Mouse (Mus musculus) forebrain, embryonic 15.5 days (tissue): ENCODE measurements around the gene Fgf22. TPM values are rescaled to one million over a fixed set of nuclear protein-coding genes. Genes with fewer than 3 reads are reported as not detected.

ENCODE experiments used
- ATAC-seq: fragments of 200-750 bp; cut with Nextera tagmentation; replicated peaks from 2 replicates; pipeline ENCODE4 v1.8.0; 2017; ENCODE audit warnings: mild to moderate bottlenecking, moderate TSS enrichment, moderate library complexity
- H3K27ac ChIP-seq: fragments of 300-500 bp; sonication (generic); replicated peaks from 2 replicates; pipeline ENCODE4 v1.5.1; 2015; ENCODE audit warnings: mild to moderate bottlenecking, inconsistent platforms
- H3K27me3 ChIP-seq: fragments of 300-500 bp; sonication (generic); 2 replicates; pipeline ENCODE4 v1.6.1; 2015; ENCODE audit warnings: inconsistent platforms
- H3K36me3 ChIP-seq: fragments of 300-500 bp; sonication (generic); 2 replicates; pipeline ENCODE4 v1.6.1; 2015; ENCODE audit warnings: mild to moderate bottlenecking, inconsistent platforms
- H3K4me1 ChIP-seq: fragments of 300-500 bp; sonication (generic); 2 replicates; pipeline ENCODE4 v1.6.1; 2015; ENCODE audit warnings: inconsistent platforms
- H3K4me2 ChIP-seq: fragments of 300-500 bp; sonication (generic); replicated peaks from 2 replicates; pipeline ENCODE4 v1.6.1; 2015; ENCODE audit warnings: mild to moderate bottlenecking, inconsistent platforms
- H3K4me3 ChIP-seq: fragments of 300-500 bp; sonication (generic); 2 replicates; pipeline ENCODE4 v1.5.1; 2015; ENCODE audit warnings: mild to moderate bottlenecking, inconsistent platforms
- H3K9ac ChIP-seq: fragments of 300-500 bp; sonication (generic); replicated peaks from 2 replicates; pipeline ENCODE4 v1.6.1; 2015; ENCODE audit warnings: mild to moderate bottlenecking, inconsistent platforms
- H3K9me3 ChIP-seq: fragments of 300-500 bp; sonication (generic); 2 replicates; pipeline ENCODE4 v1.6.1; 2016; ENCODE audit warnings: inconsistent platforms
- WGBS: fragments of 180-500 bp; shearing (Covaris S2); methylation state at CpG from one replicate; pipeline ENCODE4 v1.1.7; 2015; ENCODE audit warnings: mixed read lengths; 5-methylcytosine and 5-hydroxymethylcytosine counted together
- polyA plus RNA-seq: library from polyadenylated mRNA; unstranded; fragments of >200 nt; fragmentation: Nextera tagmentation; extraction: Ambion mirVana; gene quantifications from 2 replicates; pipeline ENCODE4 v1.2.1, GENCODE M21; 2015

The Fgf22 gene
- polyA plus RNA-seq, 1 experiment from 2014 or later: 0.69 TPM

- Histone ChIP-seq H3K27ac (no peak overlapping the region), H3K9ac (no peak overlapping the region), H3K36me3 (no peaks in the 10 kb centered on the region), H3K4me2 (no peak overlapping the region), H3K4me1 (peaks cover 13% of the 10 kb centered on the region), H3K27me3 (peaks cover 22% of the 10 kb centered on the region; the same call in 1 of the 2 replicates), H3K9me3 (no peaks in the 10 kb centered on the region), H3K4me3 (no peak overlapping the region)
- no peak for ATAC-seq
- 39% methylated on average over 27 of the region's 27 CpGs for WGBS
Measured at GRCm38 (mm10) chr10:79783920-79784800, 29.3 kb downstream of the Fgf22 start.

GRCm38 (mm10) chr10:79788386-79789158 is 33.7 kb downstream of the Fgf22 start:
- Histone ChIP-seq H3K36me3 (no peaks in the 10 kb centered on the region), H3K4me2 (no peak overlapping the region), H3K4me3 (no peak overlapping the region), H3K27me3 (0 out of 2 replicates have a peak, but pooled peaks cover 6% of the 10 kb centered on the region), H3K27ac (no peak overlapping the region), H3K9ac (no peak overlapping the region), H3K4me1 (peaks cover 5% of the 10 kb centered on the region; the same call in 1 of the 2 replicates), H3K9me3 (no peaks in the 10 kb centered on the region)
- WGBS: 36% methylated on average over 7 of the region's 7 CpGs
- no peak for ATAC-seq

DNA sequence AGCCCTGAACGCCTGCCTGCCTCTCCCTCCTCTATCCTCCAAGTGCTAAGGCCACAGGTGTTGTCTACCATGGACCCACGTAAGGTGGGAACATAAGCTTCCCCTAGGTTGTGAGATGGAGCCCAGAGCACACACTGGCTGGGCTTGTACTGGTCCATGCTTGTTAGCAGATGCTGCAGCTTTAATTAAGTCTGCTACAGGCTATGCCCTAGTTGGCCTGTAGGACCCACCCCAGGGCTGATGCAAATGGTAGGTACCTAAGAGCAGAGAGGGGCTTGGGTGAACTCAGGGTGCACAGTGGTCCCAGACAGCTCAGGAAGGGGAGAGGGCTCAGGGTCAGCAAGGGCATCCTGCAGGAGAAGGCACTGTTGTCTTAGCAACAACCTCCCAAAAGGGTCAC is 34.7 kb downstream of the Fgf22 start:
- H3K4me3 ChIP-seq: no peak overlapping the region
- no peak for ATAC-seq
- H3K27ac ChIP-seq: no peak overlapping the region
- H3K9me3 ChIP-seq: no peaks in the 10 kb centered on the region
- no peaks in the 10 kb centered on the region for H3K36me3 ChIP-seq
- H3K4me2 ChIP-seq: no peak overlapping the region
- peaks cover 8% of the 10 kb centered on the region for H3K4me1 ChIP-seq
- 46% methylated on average over 2 of the region's 2 CpGs for WGBS
- H3K9ac ChIP-seq: no peak overlapping the region
- 0 out of 2 replicates have a peak, but pooled peaks cover 2% of the 10 kb centered on the region for H3K27me3 ChIP-seq

DNA sequence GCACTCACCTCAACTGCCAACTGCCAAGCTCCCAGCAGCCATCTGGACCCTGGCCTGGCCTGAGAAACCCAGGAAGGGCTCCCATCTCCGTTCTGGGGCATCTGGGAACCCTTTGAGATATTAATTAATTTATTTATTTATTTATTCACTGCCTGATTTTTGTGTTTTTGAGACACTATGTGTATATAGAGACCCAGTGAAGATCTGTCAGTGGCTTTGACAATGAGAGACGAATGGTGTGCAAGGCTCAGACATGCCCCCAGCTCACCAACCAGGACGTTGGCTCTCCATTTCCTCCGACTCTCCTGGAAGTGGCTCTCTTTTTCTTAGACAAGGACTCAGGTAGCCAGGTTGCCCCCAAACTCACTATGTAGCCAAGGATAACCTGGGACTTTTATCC is 36.0 kb downstream of the Fgf22 start, which contains the start of gene Prss57:
Prss57 (minus strand) TSS at position 101 of the 400 bp plus-strand sequence.
- Histone ChIP-seq H3K36me3 (no peaks in the 10 kb centered on the region), H3K4me1 (peaks cover 20% of the 10 kb centered on the region), H3K27me3 (no peaks in the 10 kb centered on the region), H3K4me3 (no peak within 1 kb of the TSS), H3K4me2 (no peak within 1 kb of the TSS), H3K27ac (no peak within 1 kb of the TSS), H3K9me3 (no peaks in the 10 kb centered on the region), H3K9ac (no peak within 1 kb of the TSS)
- ATAC-seq: no peak
- WGBS: 78% methylated on average over 4 of the region's 4 CpGs

DNA sequence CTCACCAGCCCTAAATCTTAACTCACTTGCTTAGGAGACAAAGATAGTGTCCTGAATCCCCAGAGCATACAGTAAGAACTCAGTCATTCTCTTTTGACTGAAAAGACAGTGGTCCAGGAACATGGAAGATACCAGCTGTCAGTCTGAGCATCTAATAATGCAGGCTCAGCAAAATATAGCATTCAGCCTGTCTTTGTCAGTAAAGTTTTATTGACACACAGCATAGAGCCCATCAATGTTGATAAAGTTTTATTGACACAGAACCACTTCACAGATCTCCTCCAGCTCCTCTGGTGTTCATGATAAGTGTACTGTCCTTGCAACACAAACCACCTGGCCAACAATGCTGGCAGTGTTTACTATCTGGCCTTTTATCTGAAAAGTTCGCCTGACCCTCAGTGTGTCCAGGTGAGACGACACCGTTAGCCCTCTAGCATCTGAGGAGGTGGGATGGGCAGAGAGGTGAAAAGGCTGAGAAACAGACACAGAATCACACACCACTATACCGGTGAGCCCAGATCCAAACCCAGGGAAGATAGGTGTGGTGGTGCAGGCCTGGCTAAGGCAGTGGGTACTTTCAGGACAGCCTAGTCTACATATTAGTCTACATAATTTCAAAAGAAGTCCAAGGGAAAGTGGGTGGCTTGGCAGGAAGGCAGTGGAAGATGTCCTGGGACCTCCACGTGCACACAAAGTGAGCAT is 37.6 kb downstream of the Fgf22 start:
- WGBS: 88% methylated on average over 5 of the region's 5 CpGs
- no peak overlapping the region; the same call in 1 of the 2 replicates for H3K4me3 ChIP-seq
- H3K27ac ChIP-seq: 0 out of 2 replicates have a peak overlapping the region, but pooled peaks have one; percentile 95
- no peaks in the 10 kb centered on the region for H3K9me3 ChIP-seq
- ATAC-seq: no peak
- H3K4me1 ChIP-seq: peaks cover 36% of the 10 kb centered on the region
- H3K9ac ChIP-seq: no peak overlapping the region
- no peaks in the 10 kb centered on the region for H3K27me3 ChIP-seq
- H3K36me3 ChIP-seq: no peaks in the 10 kb centered on the region
- no peak overlapping the region for H3K4me2 ChIP-seq

- peak within 1 kb of the TSS; percentile 81 for H3K4me2 ChIP-seq
- ATAC-seq: peak; percentile 70
- H3K9ac ChIP-seq: peak within 1 kb of the TSS; percentile 99
- no peaks in the 10 kb centered on the region for H3K27me3 ChIP-seq
- peak within 1 kb of the TSS; percentile 95 for H3K27ac ChIP-seq
- no peaks in the 10 kb centered on the region for H3K36me3 ChIP-seq
- H3K9me3 ChIP-seq: no peaks in the 10 kb centered on the region
- WGBS: 8% methylated on average over 37 of the region's 51 CpGs
- H3K4me1 ChIP-seq: peaks cover 43% of the 10 kb centered on the region
- peak within 1 kb of the TSS; percentile 91 for H3K4me3 ChIP-seq
Measured at GRCm38 (mm10) chr10:79793051-79793737, 38.3 kb downstream of the Fgf22 start, which contains the start of gene Palm. TSS of gene Palm (plus strand) at chr10:79793572.

DNA sequence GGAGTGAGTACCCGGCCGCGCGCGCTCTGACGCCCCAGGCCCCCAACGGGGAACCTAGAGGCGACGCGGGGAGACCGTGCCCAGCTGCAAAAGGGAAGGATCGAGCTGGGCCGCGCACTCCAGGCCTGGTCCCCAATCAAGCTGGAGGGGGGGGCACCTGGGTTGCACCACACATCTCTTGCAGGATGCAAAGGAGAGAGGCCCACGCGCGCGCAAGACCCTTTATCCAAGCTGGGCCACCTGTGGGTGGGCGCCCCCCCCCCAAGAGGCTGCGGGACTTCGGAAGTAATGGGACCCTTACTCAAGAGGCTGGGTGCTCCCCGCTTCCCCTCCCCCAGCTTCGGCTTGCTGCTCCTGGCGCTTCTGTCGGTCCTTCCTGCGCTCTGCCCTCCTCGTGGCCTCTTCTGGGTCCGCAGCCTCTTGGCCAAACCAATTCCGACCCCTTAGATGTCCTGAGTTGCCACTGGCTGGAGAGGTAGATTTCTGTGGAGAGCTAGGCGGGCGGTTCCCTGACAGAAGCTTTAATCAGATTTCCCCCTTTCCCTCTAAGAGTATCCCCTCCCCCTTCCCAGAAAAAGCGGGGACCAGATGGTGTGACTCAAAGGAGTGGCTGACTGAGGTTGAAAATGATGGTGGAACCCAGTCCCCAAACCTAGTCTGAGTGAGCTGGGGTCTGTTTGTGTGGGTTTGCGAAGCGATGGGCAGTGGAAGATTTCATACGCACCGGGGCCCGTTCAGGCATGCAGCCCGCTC is 39.0 kb downstream of the Fgf22 start:
- under 1% methylated on average over 38 of the region's 38 CpGs for WGBS
- Histone ChIP-seq H3K4me1 (peaks cover 45% of the 10 kb centered on the region), H3K9ac (peak overlapping the region; percentile 99), H3K36me3 (no peaks in the 10 kb centered on the region), H3K4me2 (peak overlapping the region; percentile 81), H3K27me3 (no peaks in the 10 kb centered on the region), H3K9me3 (no peaks in the 10 kb centered on the region), H3K27ac (peak overlapping the region; percentile 95), H3K4me3 (peak overlapping the region; percentile 91)
- ATAC-seq: peak; percentile 74

GRCm38 (mm10) chr10:79794491-79794931 is 39.6 kb downstream of the Fgf22 start:
- WGBS: under 1% methylated on average over 10 of the region's 10 CpGs
- H3K4me1 ChIP-seq: peaks cover 45% of the 10 kb centered on the region
- peak overlapping the region; percentile 91 for H3K4me3 ChIP-seq
- peak overlapping the region; percentile 81 for H3K4me2 ChIP-seq
- no peaks in the 10 kb centered on the region for H3K9me3 ChIP-seq
- H3K27ac ChIP-seq: peak overlapping the region; percentile 95
- ATAC-seq: peak; percentile 31
- H3K9ac ChIP-seq: peak overlapping the region; percentile 99
- no peaks in the 10 kb centered on the region for H3K36me3 ChIP-seq
- H3K27me3 ChIP-seq: no peaks in the 10 kb centered on the region

DNA sequence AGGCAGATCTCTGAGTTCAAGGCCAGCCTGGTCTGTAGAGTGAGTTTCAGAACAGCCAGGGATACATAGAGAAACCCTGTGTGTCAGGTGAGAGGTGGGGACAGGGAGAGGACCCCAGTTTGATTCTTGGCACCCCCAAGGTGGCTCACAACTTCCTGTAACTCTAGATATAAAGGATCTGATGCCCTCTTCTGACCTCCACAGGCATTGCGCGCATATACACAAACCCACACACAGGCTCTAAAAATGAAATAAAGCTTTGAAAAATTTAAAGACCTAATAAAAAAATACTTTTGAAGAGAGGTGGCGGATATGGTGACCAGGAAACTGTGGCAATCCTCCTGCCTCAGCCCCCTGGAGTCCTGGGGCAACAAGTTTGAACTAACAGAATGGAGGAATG is 41.0 kb downstream of the Fgf22 start:
- 97% methylated on average over 3 of the region's 3 CpGs for whole genome bisulfite sequencing
- no peak overlapping the region for H3K9ac ChIP-seq
- no peaks in the 10 kb centered on the region for H3K36me3 ChIP-seq
- ATAC-seq: no peak
- H3K27me3 ChIP-seq: no peaks in the 10 kb centered on the region
- peaks cover 52% of the 10 kb centered on the region for H3K4me1 ChIP-seq
- H3K4me2 ChIP-seq: no peak overlapping the region
- H3K9me3 ChIP-seq: no peaks in the 10 kb centered on the region
- no peak overlapping the region for H3K4me3 ChIP-seq
- no peak overlapping the region for H3K27ac ChIP-seq

DNA sequence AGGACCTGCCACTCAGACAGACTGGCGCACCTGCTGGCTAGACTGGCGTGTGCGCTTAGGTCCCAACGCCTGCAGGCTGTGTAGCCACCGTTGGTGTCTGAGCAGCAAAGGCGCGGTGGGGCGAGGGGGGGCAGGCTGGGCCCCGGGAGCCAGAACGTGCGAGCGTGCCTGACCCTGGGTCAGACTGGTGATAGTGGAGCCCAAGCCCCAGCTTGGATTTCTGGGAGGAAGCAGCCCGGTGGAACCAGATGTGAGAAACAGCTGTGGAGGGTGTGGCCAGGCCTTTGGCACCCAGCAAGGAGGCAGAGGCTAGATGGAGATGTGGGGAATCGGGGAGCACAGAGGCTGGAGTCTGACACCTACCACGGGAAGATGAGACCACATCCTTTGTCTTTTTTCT is 42.5 kb downstream of the Fgf22 start:
- H3K9me3 ChIP-seq: no peaks in the 10 kb centered on the region
- no peaks in the 10 kb centered on the region for H3K36me3 ChIP-seq
- peaks cover 65% of the 10 kb centered on the region for H3K4me1 ChIP-seq
- no peak for ATAC-seq
- peak overlapping the region; percentile 2; the same call in 1 of the 2 replicates for H3K4me2 ChIP-seq
- no peak overlapping the region for H3K9ac ChIP-seq
- no peak overlapping the region for H3K4me3 ChIP-seq
- H3K27me3 ChIP-seq: no peaks in the 10 kb centered on the region
- H3K27ac ChIP-seq: 0 out of 2 replicates have a peak overlapping the region, but pooled peaks have one; percentile 1
- WGBS: 59% methylated on average over 15 of the region's 15 CpGs
